Comparison of ENCODE assay signal across 28 mouse cellular contexts in the genomic region with DNA sequence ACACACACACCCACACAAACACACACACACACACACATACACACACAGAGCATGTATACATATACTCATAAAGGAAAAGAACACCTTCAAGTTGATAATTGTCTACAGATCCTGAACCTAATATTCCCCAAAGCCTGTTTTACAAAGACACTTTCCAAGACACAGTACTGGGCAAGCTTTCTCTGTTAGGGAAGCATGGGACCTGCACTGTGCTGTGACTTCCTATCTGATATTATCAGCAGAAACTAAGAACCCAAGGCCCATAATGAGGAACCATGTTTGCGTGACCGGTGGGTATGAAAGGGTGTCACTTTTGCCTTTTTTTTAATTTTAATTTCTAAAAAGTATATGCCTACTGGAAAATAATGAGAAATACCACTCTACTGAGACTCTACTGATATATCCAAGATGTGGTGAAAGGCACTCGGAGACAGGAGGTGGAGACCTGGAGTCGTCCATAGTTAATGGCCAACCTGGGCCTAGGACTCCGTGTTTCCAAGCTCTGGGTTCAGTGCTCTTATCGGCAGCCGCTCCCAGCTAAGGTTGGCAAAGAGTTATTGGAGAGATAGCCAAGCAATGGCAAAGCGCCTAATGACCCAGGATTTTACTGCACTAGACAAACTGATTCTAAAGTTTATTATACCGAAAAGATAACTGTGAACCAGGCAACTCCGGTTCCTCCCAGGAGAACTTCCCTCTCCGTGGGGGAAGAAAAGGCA. TPM values are rescaled to one million over a fixed set of nuclear protein-coding genes. Genes with fewer than 3 reads are reported as not detected.
DNase-seq lines count a peak whose midpoint lies in the region; ATAC-seq and TF ChIP-seq lines count a peak whose summit lies in the region.
"Had no signal": no experiment of that assay in that cellular context is flagged by ENCODE, and none has a peak within 500 bp of the region (broad histone marks: within the 10 kb centered on the region; RNA-seq: fewer than 3 reads in every experiment).

No protein-coding gene starts in this region.

- no peaks in the 10 kb centered on the region for H3K9me3 ChIP-seq in kidney, embryonic 16.5 days (ENCODE audit: low read length)
- no peaks in the 10 kb centered on the region for H3K9me3 ChIP-seq in lung, embryonic 14.5 days (ENCODE audit: low read depth, low read length)
- no peaks in the 10 kb centered on the region for H3K9me3 ChIP-seq in midbrain, embryonic 14.5 days (ENCODE audit: control insufficient read depth, low read length)
- H3K9me3 ChIP-seq: embryonic facial prominence, embryonic 12.5 days; hindbrain, embryonic 10.5 days; hindbrain, embryonic 15.5 days; limb, embryonic 12.5 days; midbrain, embryonic 13.5 days had no signal

- TF ChIP-seq CTCF in kidney, adult 2 months (conservative IDR thresholded peaks at IDR 0.05; ENCODE audit: insufficient read depth, insufficient read length, low read depth, low read length): no peak
- no peak for TF ChIP-seq CTCF in lung, embryonic 14.5 days (IDR thresholded peaks at IDR 0.05; ENCODE audit: low read depth)

- peak; percentile 88 for DNase-seq in kidney, adult 2 months
- peak; percentile 33 for DNase-seq in lung, embryonic 14.5 days
- no peak for DNase-seq in lung, postnatal 25 days (ENCODE audit: low spot score)
- DNase-seq in large intestine, adult 2 months (ENCODE audit: low read depth, low spot score): peak; percentile 88
- no peak for DNase-seq in midbrain, embryonic 14.5 days
- DNase-seq in adrenal gland, adult 2 months: no peak
- DNase-seq: adrenal gland, postnatal 25 days; cerebellum, adult 11-12 months; cerebellum, adult 9-11 months; embryo, embryonic 11 days; heart, adult 2 months; heart, postnatal 14 days; liver, postnatal 0 days; thymus, postnatal 14 days had no signal

- no peak overlapping the region for H3K4me3 ChIP-seq in kidney, adult 2 months (ENCODE audit: insufficient read depth, low read depth, low read length)
- no peak overlapping the region for H3K4me3 ChIP-seq in kidney, embryonic 16.5 days (ENCODE audit: low read length)
- no peak overlapping the region for H3K4me3 ChIP-seq in lung, embryonic 14.5 days (ENCODE audit: low read depth, low read length)
- H3K4me3 ChIP-seq in midbrain, embryonic 14.5 days (replicated peaks; ENCODE audit: low read depth, low read length): no peak overlapping the region
- H3K4me3 ChIP-seq: embryonic facial prominence, embryonic 12.5 days; heart, adult 2 months; hindbrain, embryonic 10.5 days; hindbrain, embryonic 15.5 days; layer of hippocampus, adult 2 months; left cerebral cortex, adult 2 months; limb, embryonic 12.5 days; midbrain, embryonic 13.5 days had no signal

- H3K36me3 ChIP-seq in kidney, adult 2 months (ENCODE audit: control insufficient read depth, insufficient read depth, low read length): no peaks in the 10 kb centered on the region
- no peaks in the 10 kb centered on the region for H3K36me3 ChIP-seq in kidney, embryonic 16.5 days (ENCODE audit: insufficient read depth, low read length)
- no peaks in the 10 kb centered on the region for H3K36me3 ChIP-seq in lung, embryonic 14.5 days (ENCODE audit: insufficient read depth)
- no peaks in the 10 kb centered on the region for H3K36me3 ChIP-seq in midbrain, embryonic 14.5 days (ENCODE audit: control insufficient read depth, insufficient read depth, low read length)
- H3K36me3 ChIP-seq: embryonic facial prominence, embryonic 12.5 days; hindbrain, embryonic 10.5 days; hindbrain, embryonic 15.5 days; limb, embryonic 12.5 days; midbrain, embryonic 13.5 days had no signal

- no peak for TF ChIP-seq POLR2A in kidney, adult 2 months (IDR thresholded peaks at IDR 0.05; ENCODE audit: low read depth, low read length)

- ATAC-seq in kidney, embryonic 16.5 days (ENCODE audit: low FRiP score, low TSS enrichment): no peak
- ATAC-seq in lung, embryonic 14.5 days (ENCODE audit: insufficient read depth): no peak
- ATAC-seq in midbrain, embryonic 14.5 days (ENCODE audit: low FRiP score, low TSS enrichment): no peak
- ATAC-seq: forebrain, embryonic 16.5 days; inflammation-experienced regulatory T-cells, adult 6 months; liver, postnatal 0 days; lung, postnatal 0 days; midbrain, embryonic 13.5 days; Patski had no signal

- H3K27ac ChIP-seq in kidney, adult 2 months (ENCODE audit: insufficient read depth, low read depth, low read length): peak overlapping the region; percentile 72
- H3K27ac ChIP-seq in kidney, embryonic 16.5 days (ENCODE audit: low read length): no peak overlapping the region
- no peak overlapping the region for H3K27ac ChIP-seq in lung, embryonic 14.5 days (ENCODE audit: low read depth)
- no peak overlapping the region for H3K27ac ChIP-seq in midbrain, embryonic 14.5 days (replicated peaks; ENCODE audit: low read depth, low read length)
- H3K27ac ChIP-seq: embryonic facial prominence, embryonic 12.5 days; heart, adult 2 months; hindbrain, embryonic 10.5 days; hindbrain, embryonic 15.5 days; layer of hippocampus, adult 2 months; left cerebral cortex, adult 2 months; limb, embryonic 12.5 days; macrophage; midbrain, embryonic 13.5 days had no signal

- no peaks in the 10 kb centered on the region for H3K27me3 ChIP-seq in kidney, adult 2 months (replicated peaks; ENCODE audit: control insufficient read depth, insufficient read depth, low read length)
- no peaks in the 10 kb centered on the region for H3K27me3 ChIP-seq in kidney, embryonic 16.5 days (ENCODE audit: insufficient read depth, low read length)
- no peaks in the 10 kb centered on the region for H3K27me3 ChIP-seq in lung, embryonic 14.5 days (ENCODE audit: insufficient read depth, low read length)
- H3K27me3 ChIP-seq in midbrain, embryonic 14.5 days (ENCODE audit: control insufficient read depth, insufficient read depth, low read length): no peaks in the 10 kb centered on the region
- H3K27me3 ChIP-seq: embryonic facial prominence, embryonic 12.5 days; hindbrain, embryonic 15.5 days; limb, embryonic 12.5 days; midbrain, embryonic 13.5 days; Patski had no signal

- H3K4me2 ChIP-seq in kidney, embryonic 16.5 days (replicated peaks; ENCODE audit: low read depth, low read length): no peak overlapping the region
- H3K4me2 ChIP-seq in lung, embryonic 14.5 days: no peak overlapping the region
- H3K4me2 ChIP-seq in midbrain, embryonic 14.5 days (ENCODE audit: low read length): no peak overlapping the region
- H3K4me2 ChIP-seq: embryonic facial prominence, embryonic 12.5 days; hindbrain, embryonic 15.5 days; limb, embryonic 12.5 days; liver, embryonic 11.5 days; midbrain, embryonic 13.5 days had no signal

- 48% methylated on average over 11 of the region's 11 CpGs for whole genome bisulfite sequencing in kidney, adult 2 months
- 80% methylated on average over 11 of the region's 11 CpGs for WGBS in kidney, embryonic 16.5 days
- 62% methylated on average over 11 of the region's 11 CpGs for WGBS in lung, embryonic 14.5 days
- 31% methylated on average over 11 of the region's 11 CpGs for WGBS in large intestine, adult 2 months
- WGBS in midbrain, embryonic 14.5 days: 92% methylated on average over 11 of the region's 11 CpGs

- H3K9ac ChIP-seq in kidney, embryonic 16.5 days (replicated peaks; ENCODE audit: low read length): no peak overlapping the region
- no peak overlapping the region for H3K9ac ChIP-seq in lung, embryonic 14.5 days
- no peak overlapping the region for H3K9ac ChIP-seq in midbrain, embryonic 14.5 days (replicated peaks; ENCODE audit: low read length)
- H3K9ac ChIP-seq: embryonic facial prominence, embryonic 12.5 days; hindbrain, embryonic 15.5 days; limb, embryonic 12.5 days; liver, postnatal 0 days; midbrain, embryonic 13.5 days had no signal

- peaks cover 18% of the 10 kb centered on the region for H3K4me1 ChIP-seq in kidney, adult 2 months (ENCODE audit: control insufficient read depth, insufficient read depth, low read length)
- peaks cover 19% of the 10 kb centered on the region for H3K4me1 ChIP-seq in kidney, embryonic 16.5 days (ENCODE audit: insufficient read depth, low read length)
- peaks cover 7% of the 10 kb centered on the region for H3K4me1 ChIP-seq in lung, embryonic 14.5 days (ENCODE audit: insufficient read depth)
- no peaks in the 10 kb centered on the region for H3K4me1 ChIP-seq in midbrain, embryonic 14.5 days (ENCODE audit: control insufficient read depth, insufficient read depth, low read length)
- H3K4me1 ChIP-seq: midbrain, embryonic 13.5 days had no signal

RNA-seq across cellular contexts. Expression of a gene that starts 20.5 kb away (rescaled TPM):
- 23.8 and 25.5 TPM in 2 replicates for polyA plus RNA-seq in kidney, adult 2 months (2012; rRNA removed)
- polyA plus RNA-seq in kidney, embryonic 16.5 days (2015; fragmentation: Nextera tagmentation; extraction: Ambion mirVana): 251 and 258 TPM in 2 replicates
- 325 TPM in 2 replicates for polyA plus RNA-seq in lung, embryonic 14.5 days (2014; fragmentation: Nextera tagmentation; extraction: Ambion mirVana)
- polyA plus RNA-seq in large intestine, adult 2 months (2012; rRNA removed): 50.7 and 61.2 TPM in 2 replicates
- polyA plus RNA-seq in midbrain, embryonic 14.5 days (2014; fragmentation: Nextera tagmentation; extraction: Ambion mirVana): 174 and 187 TPM in 2 replicates
- total RNA-seq in adrenal gland, adult 2 months (2021): 10 to 100 TPM; 38.3 to 40.4 TPM
- polyA plus RNA-seq in adrenal gland, adult 2 months (2012; rRNA removed): 5.2 and 7.3 TPM in 2 replicates

RNA-seq across cellular contexts. Expression of a gene that starts 20.5 kb away (rescaled TPM):
- polyA plus RNA-seq in kidney, adult 2 months (2012; rRNA removed): 16.9 and 17.7 TPM in 2 replicates
- 28.9 and 30.3 TPM in 2 replicates for polyA plus RNA-seq in kidney, embryonic 16.5 days (2015; fragmentation: Nextera tagmentation; extraction: Ambion mirVana)
- 15.4 and 17.9 TPM in 2 replicates for polyA plus RNA-seq in lung, embryonic 14.5 days (2014; fragmentation: Nextera tagmentation; extraction: Ambion mirVana)
- 4.4 and 5.9 TPM in 2 replicates for polyA plus RNA-seq in large intestine, adult 2 months (2012; rRNA removed)
- 16.9 and 18.1 TPM in 2 replicates for polyA plus RNA-seq in midbrain, embryonic 14.5 days (2014; fragmentation: Nextera tagmentation; extraction: Ambion mirVana)
- total RNA-seq in adrenal gland, adult 2 months (2021): 10 to 100 TPM; 13.3 to 19.3 TPM
- 4.1 and 4.5 TPM in 2 replicates for polyA plus RNA-seq in adrenal gland, adult 2 months (2012; rRNA removed)

Comparison
In these comparisons a context has a peak if more than half of its experiments do, and no peak if none do; other contexts are left out.
1. DNase-seq: peak in kidney, adult 2 months (single experiment), lung, embryonic 14.5 days (single experiment) and large intestine, adult 2 months (single experiment); none in lung, postnatal 25 days (single experiment), midbrain, embryonic 14.5 days (single experiment) and adrenal gland, adult 2 months (single experiment).